Mouse (Mus musculus): ENCODE measurements around the gene Adgrb3.

DNA sequence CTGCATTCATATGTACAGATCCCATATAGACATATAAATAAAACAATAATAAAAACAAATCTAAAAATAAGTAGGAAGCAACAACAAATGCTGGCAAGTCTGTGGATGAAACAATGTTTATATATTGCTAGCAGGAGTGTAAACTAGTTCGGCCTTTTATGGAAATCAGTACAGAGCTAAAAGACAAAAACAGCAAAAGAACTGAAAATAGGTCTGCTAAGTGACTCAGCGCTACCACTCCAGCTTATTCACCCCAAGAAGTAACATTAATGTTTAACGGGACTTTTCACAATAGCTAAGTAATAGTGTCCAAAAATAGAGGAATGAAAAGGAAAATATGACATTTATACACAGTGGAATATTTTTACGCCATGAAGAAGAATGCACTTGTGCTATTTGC lies 471.0 kb downstream of the Adgrb3 start:
- TF ChIP-seq CTCF (IDR thresholded peaks at IDR 0.05; ENCODE audit: insufficient read depth, low read length) = no peak
- TF ChIP-seq POLR2A (IDR thresholded peaks at IDR 0.05; ENCODE audit: borderline replicate concordance, extremely low read depth, low read depth, low read length) = no peak

Data from lung, adult 2 months (tissue).